Mouse (Mus musculus) v-Abl transformed pro-B cells (cell line): ENCODE data around the gene Dhx35.

Experiments used
- in situ Hi-C, 2 experiments: fragments of 400-800 bp; cut with MboI; formaldehyde crosslinking; loops; one replicate each; pipeline ENCODE4 v1.15.1; 2025; ENCODE audit not compliant: unreplicated experiment in 2 of 2

The Dhx35 gene

DNA sequence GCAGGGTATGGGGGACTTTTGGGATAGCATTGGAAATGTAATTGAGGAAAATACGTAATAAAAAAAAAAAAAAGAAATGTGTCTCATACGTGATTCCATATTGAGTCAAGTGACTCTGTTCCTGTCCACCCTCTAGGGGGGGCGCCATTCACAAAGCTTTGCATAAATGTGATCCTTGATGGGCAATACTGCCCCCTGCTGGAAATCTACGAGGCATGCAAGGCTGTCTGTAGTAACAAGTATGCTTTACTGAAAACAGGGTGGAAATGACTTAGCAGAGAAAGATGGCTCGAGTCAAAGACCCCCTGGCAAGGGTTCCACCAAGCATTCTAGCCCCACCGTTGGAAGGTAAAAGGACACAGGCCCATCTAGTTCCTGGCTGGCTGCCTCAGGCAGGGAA lies 92.0 kb downstream of the Dhx35 start:
- in situ Hi-C loops: no loop called here

GRCm38 (mm10) chr2:158888531-158888930 lies 93.9 kb downstream of the Dhx35 start:
- in situ Hi-C loops: no loop called here

DNA sequence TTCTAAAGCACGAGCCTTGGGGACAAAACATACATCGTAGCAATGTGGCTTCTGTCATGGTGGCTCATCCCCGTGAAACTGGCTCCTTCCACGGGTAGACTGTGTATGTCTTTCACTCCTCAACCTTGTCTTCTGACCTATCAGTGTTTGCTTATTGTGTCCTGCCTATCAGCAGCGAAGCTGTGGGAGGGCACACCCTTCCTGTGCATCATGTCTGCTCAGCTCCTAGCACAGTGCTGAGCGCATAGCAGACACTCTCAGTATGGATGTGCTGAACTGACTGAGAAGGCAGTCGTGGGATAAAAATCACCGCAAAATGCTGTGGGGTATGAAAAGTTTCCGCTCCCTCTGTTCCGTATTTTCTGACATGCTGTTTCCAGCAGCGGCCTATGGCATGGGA lies 94.6 kb downstream of the Dhx35 start:
- in situ Hi-C loops: no loop called here

- in situ Hi-C loops: no loop called here
Observed at GRCm38 (mm10) chr2:158891319-158891718, 96.7 kb downstream of the Dhx35 start.

- in situ Hi-C loops: no loop called here
Observed at GRCm38 (mm10) chr2:158893171-158893853, 98.7 kb downstream of the Dhx35 start.

- in situ Hi-C loops: no loop called here
Observed at GRCm38 (mm10) chr2:158898469-158899196, 104.0 kb downstream of the Dhx35 start.
